Mouse (Mus musculus) thymus, adult 2 months (tissue): ENCODE results near the gene Spag9.

Source experiments
- CTCF ChIP-seq: fragments of 200-500 bp; IDR thresholded peaks from 2 replicates; pipeline ENCODE4 v1.5.1; 2012; ENCODE audit warnings: mild to moderate bottlenecking, control low read depth, low read length, moderate library complexity, borderline replicate concordance; ENCODE audit not compliant: control insufficient read depth, poor library complexity, insufficient read depth; ENCODE audit errors: extremely low read depth
- POLR2A ChIP-seq: fragments of 200-500 bp; IDR thresholded peaks from 2 replicates; pipeline ENCODE4 v1.6.1; 2012; ENCODE audit warnings: mild to moderate bottlenecking, low read length, control low read depth, moderate library complexity; ENCODE audit not compliant: control insufficient read depth, poor library complexity, insufficient read depth; ENCODE audit errors: extremely low read depth

DNA sequence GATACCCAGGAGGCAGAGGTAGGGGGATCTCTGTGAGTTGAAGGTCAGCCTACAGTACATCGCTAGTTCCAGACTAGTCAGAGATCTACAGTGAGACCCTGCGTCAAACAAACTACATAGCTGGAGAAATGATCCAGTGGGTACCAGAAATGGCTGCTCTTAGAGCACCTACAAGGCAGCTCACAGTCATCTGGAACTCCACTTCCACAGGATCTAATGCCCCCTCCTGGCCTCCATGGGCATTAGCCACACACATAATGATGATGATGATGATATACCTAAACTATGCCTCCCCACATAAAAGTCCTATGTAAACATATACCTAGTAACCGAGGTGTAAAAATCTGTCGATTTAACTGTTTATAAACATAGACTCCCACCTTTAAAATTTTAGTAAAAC is 77.4 kb downstream of the Spag9 start:
- TF ChIP-seq CTCF (no peak), POLR2A (no peak)
